Mouse (Mus musculus) heart, postnatal 0 days (tissue): ENCODE measurements around the gene Bglap.
"Not testable (repeated sequence)": the region's sequence is repeated elsewhere in the genome, so short reads cannot be mapped to it uniquely, and the experiment has no call there.

Experiments
- CTCF ChIP-seq: IDR thresholded peaks from 2 replicates; pipeline ENCODE4 v1.5.1; 2016; ENCODE audit warnings: antibody characterized with exemption, control low read depth, low read depth
- EP300 ChIP-seq: IDR thresholded peaks from 2 replicates; pipeline ENCODE4 v1.6.1; 2016; ENCODE audit warnings: antibody characterized with exemption, low read depth

GRCm38 (mm10) chr3:88366830-88367428, 17.3 kb downstream of the Bglap start:
- not testable (repeated sequence) for TF ChIP-seq CTCF, EP300
